ENCODE assay signal across 20 mouse cellular contexts in the genomic region with DNA sequence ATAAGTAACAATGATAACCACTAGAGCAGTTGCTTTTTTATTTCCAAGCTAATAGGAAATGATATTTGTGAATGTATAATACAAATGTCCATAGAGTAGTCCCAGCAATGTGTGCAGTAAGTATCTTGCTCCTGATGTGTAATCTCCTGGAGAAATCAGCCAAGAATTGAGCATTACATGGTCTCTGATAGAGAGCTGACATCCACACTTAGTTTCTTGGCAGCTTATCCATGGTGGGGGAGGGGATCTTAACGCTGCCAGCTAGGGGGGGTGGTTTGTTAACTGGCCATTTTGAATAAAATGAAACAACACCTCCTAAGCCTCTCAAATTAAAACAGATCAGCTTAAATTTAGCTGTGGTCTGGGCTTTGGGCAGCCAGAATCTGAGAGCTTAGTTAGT.
"Had no signal": no experiment of that assay in that cellular context is flagged by ENCODE, and none has a peak within 500 bp of the region (broad histone marks: within the 10 kb centered on the region; RNA-seq: fewer than 3 reads in every experiment).

No protein-coding gene starts in this region.

- H3K36me3 ChIP-seq: liver, embryonic 13.5 days; liver, embryonic 15.5 days; lung, embryonic 15.5 days; midbrain, embryonic 10.5 days; midbrain, embryonic 12.5 days; neural tube, embryonic 13.5 days; neural tube, embryonic 15.5 days had no signal

- H3K27ac ChIP-seq: liver, embryonic 13.5 days; liver, embryonic 15.5 days; lung, embryonic 15.5 days; midbrain, embryonic 10.5 days; midbrain, embryonic 12.5 days; neural tube, embryonic 13.5 days; neural tube, embryonic 15.5 days had no signal

- ATAC-seq: liver, postnatal 0 days; midbrain, embryonic 16.5 days had no signal

- H3K27me3 ChIP-seq: liver, embryonic 13.5 days; liver, embryonic 15.5 days; lung, embryonic 15.5 days; midbrain, embryonic 12.5 days; neural tube, embryonic 13.5 days; neural tube, embryonic 15.5 days had no signal

- H3K4me2 ChIP-seq: liver, embryonic 13.5 days; liver, embryonic 15.5 days; lung, embryonic 15.5 days; midbrain, embryonic 12.5 days; neural tube, embryonic 13.5 days; neural tube, embryonic 15.5 days had no signal

- H3K9me3 ChIP-seq: liver, embryonic 13.5 days; liver, embryonic 15.5 days; lung, embryonic 15.5 days; midbrain, embryonic 10.5 days; midbrain, embryonic 12.5 days; neural tube, embryonic 13.5 days; neural tube, embryonic 15.5 days had no signal

- H3K4me3 ChIP-seq: liver, embryonic 13.5 days; liver, embryonic 15.5 days; lung, embryonic 15.5 days; midbrain, embryonic 10.5 days; midbrain, embryonic 12.5 days; myocyte; neural tube, embryonic 13.5 days; neural tube, embryonic 15.5 days had no signal

- H3K9ac ChIP-seq: liver, embryonic 13.5 days; liver, embryonic 15.5 days; liver, postnatal 0 days; lung, embryonic 15.5 days; midbrain, embryonic 12.5 days; neural tube, embryonic 13.5 days; neural tube, embryonic 15.5 days had no signal

- H3K4me1 ChIP-seq: liver, embryonic 13.5 days; liver, embryonic 15.5 days; midbrain, embryonic 10.5 days; midbrain, embryonic 12.5 days; neural tube, embryonic 13.5 days; neural tube, embryonic 15.5 days had no signal

- DNase-seq: liver, embryonic 13.5 days; liver, postnatal 0 days; lung, postnatal 14 days; midbrain, embryonic 14.5 days; retina, postnatal 1 day; right cerebral cortex, adult 18-20 months; right cerebral cortex, postnatal 25 days; right cerebral cortex, postnatal 4 days; spleen, adult 18-20 months; thymus, adult 18-20 months; thymus, postnatal 14 days; thymus, postnatal 36 days had no signal
